Mouse (Mus musculus) cerebellum, adult 2 months (tissue): ENCODE results near the gene Mipep.

Experiments used
- CTCF ChIP-seq: fragments of 200-500 bp; IDR thresholded peaks from 2 replicates; pipeline ENCODE4 v1.5.1; 2011; ENCODE audit warnings: low read depth, mild to moderate bottlenecking, control low read depth, low read length, moderate library complexity, borderline replicate concordance; ENCODE audit not compliant: insufficient read depth
- POLR2A ChIP-seq: fragments of 200-500 bp; IDR thresholded peaks from 2 replicates; pipeline ENCODE4 v1.6.1; 2011; ENCODE audit warnings: low read length, control low read depth, borderline replicate concordance; ENCODE audit not compliant: insufficient read depth

- TF ChIP-seq POLR2A (no peak), CTCF (no peak)
Measured at GRCm38 (mm10) chr14:60745201-60745600, 39.2 kb upstream of the Mipep start.
